Mouse (Mus musculus) midbrain, embryonic 12.5 days (tissue): ENCODE results near the gene Cyp2c54. TPM values are rescaled to one million over a fixed set of nuclear protein-coding genes. Genes with fewer than 3 reads are reported as not detected.
"Not testable (repeated sequence)": the region's sequence is repeated elsewhere in the genome, so short reads cannot be mapped to it uniquely, and the experiment has no call there.

Experiments
- ATAC-seq: fragments of 200-750 bp; cut with Nextera tagmentation; 2 replicates; pipeline ENCODE4 v1.8.0; 2017; ENCODE audit warnings: low read depth, moderate TSS enrichment, moderate library complexity; ENCODE audit not compliant: low FRiP score
- H3K27ac ChIP-seq: fragments of 300-500 bp; sonication (generic); replicated peaks from 2 replicates; pipeline ENCODE4 v1.5.1; 2016; ENCODE audit warnings: mild to moderate bottlenecking
- H3K27me3 ChIP-seq: fragments of 300-500 bp; sonication (generic); 2 replicates; pipeline ENCODE4 v1.6.1; 2016; ENCODE audit warnings: mild to moderate bottlenecking
- H3K36me3 ChIP-seq: fragments of 300-500 bp; sonication (generic); 2 replicates; pipeline ENCODE4 v1.6.1; 2016
- H3K4me1 ChIP-seq: fragments of 300-500 bp; sonication (generic); 2 replicates; pipeline ENCODE4 v1.6.1; 2016
- H3K4me2 ChIP-seq: fragments of 300-500 bp; sonication (generic); replicated peaks from 2 replicates; pipeline ENCODE4 v1.6.1; 2016; ENCODE audit warnings: mild to moderate bottlenecking, moderate library complexity
- H3K4me3 ChIP-seq: fragments of 300-500 bp; sonication (generic); 2 replicates; pipeline ENCODE4 v1.5.1; 2016; ENCODE audit warnings: mild to moderate bottlenecking
- H3K9ac ChIP-seq: fragments of 300-500 bp; sonication (generic); replicated peaks from 2 replicates; pipeline ENCODE4 v1.6.1; 2016; ENCODE audit warnings: mild to moderate bottlenecking, moderate library complexity
- H3K9me3 ChIP-seq: fragments of 300-500 bp; sonication (generic); 2 replicates; pipeline ENCODE4 v1.6.1; 2016; ENCODE audit warnings: mild to moderate bottlenecking
- WGBS: fragments of 180-500 bp; shearing (Covaris S2); methylation state at CpG from one replicate; pipeline ENCODE4 v1.1.7; 2016; 5-methylcytosine and 5-hydroxymethylcytosine counted together
- polyA plus RNA-seq: library from polyadenylated mRNA; unstranded; fragments of >200 nt; fragmentation: Nextera tagmentation; extraction: Ambion mirVana; gene quantifications from 2 replicates; pipeline ENCODE4 v1.2.1, GENCODE M21; 2016

Cyp2c54 gene
- polyA plus RNA-seq, result not detected in 2 replicates

DNA sequence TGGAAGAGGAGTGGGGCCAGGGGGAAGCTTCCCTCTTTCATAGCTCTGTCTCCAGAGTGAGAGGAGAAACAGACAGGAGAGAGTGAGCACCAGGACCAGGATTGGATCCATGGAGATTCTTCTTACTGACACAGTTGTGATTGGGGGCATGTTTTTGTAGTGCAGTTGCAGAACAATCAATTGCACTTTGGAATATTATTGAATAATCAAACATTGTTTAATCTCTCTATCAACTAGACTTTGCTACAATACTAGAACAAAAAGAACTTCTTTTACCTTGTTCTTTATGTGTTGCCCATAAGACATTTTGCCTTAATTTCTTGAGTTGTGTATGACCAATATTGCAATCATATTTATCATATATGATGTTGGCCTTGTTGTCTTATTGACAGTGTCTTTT is at the start of gene Cyp2c54:
Cyp2c54 (minus strand) TSS at position 127 of the 400 bp plus-strand sequence.
- no peak within 1 kb of the TSS for H3K27ac ChIP-seq
- no peak within 1 kb of the TSS for H3K4me3 ChIP-seq
- no peak within 1 kb of the TSS for H3K9ac ChIP-seq
- no peaks in the 10 kb centered on the region for H3K4me1 ChIP-seq
- H3K9me3 ChIP-seq, result no peaks in the 10 kb centered on the region
- no peaks in the 10 kb centered on the region for H3K36me3 ChIP-seq
- no peaks in the 10 kb centered on the region for H3K27me3 ChIP-seq
- no peak for ATAC-seq
- no peak within 1 kb of the TSS for H3K4me2 ChIP-seq

- WGBS, result 82% methylated on average over 13 of the region's 13 CpGs
- not testable (repeated sequence) for ATAC-seq, H3K9ac ChIP-seq
These were observed 46.0 kb upstream of the Cyp2c54 start for GRCm38 (mm10) chr19:40119624-40120023.

GRCm38 (mm10) chr19:40091111-40091510 is 17.5 kb upstream of the Cyp2c54 start:
- no peaks in the 10 kb centered on the region for H3K4me1 ChIP-seq
- H3K9me3 ChIP-seq, result no peaks in the 10 kb centered on the region
- H3K4me2 ChIP-seq, result no peak overlapping the region
- H3K4me3 ChIP-seq, result no peak overlapping the region
- H3K36me3 ChIP-seq, result no peaks in the 10 kb centered on the region
- H3K9ac ChIP-seq, result no peak overlapping the region
- no peaks in the 10 kb centered on the region for H3K27me3 ChIP-seq
- WGBS, result 82% methylated on average over 3 of the region's 3 CpGs
- no peak overlapping the region for H3K27ac ChIP-seq
- no peak for ATAC-seq

More at GRCm38 (mm10) chr19:40119624-40120023, 46.0 kb upstream of the Cyp2c54 start:
- not testable (repeated sequence) for H3K4me1 ChIP-seq, H3K9me3 ChIP-seq, H3K4me2 ChIP-seq, H3K4me3 ChIP-seq, H3K27me3 ChIP-seq, H3K27ac ChIP-seq, H3K36me3 ChIP-seq

- H3K9ac ChIP-seq, H3K4me2 ChIP-seq, H3K4me1 ChIP-seq, H3K4me3 ChIP-seq, H3K36me3 ChIP-seq, H3K27ac ChIP-seq, H3K27me3 ChIP-seq, ATAC-seq, H3K9me3 ChIP-seq: not testable (repeated sequence)
- 92% methylated on average over 1 of the region's 1 CpGs for WGBS
These were observed 15.8 kb upstream of the Cyp2c54 start, which contains the start of gene Cyp2c50 for GRCm38 (mm10) chr19:40089421-40089820. Gene Cyp2c50 (plus strand): TSS chr19:40089688.

- H3K27me3 ChIP-seq, result no peaks in the 10 kb centered on the region
- no peaks in the 10 kb centered on the region for H3K36me3 ChIP-seq
- no peaks in the 10 kb centered on the region for H3K9me3 ChIP-seq
- no peak overlapping the region for H3K4me2 ChIP-seq
- H3K4me3 ChIP-seq, result no peak overlapping the region
- H3K27ac ChIP-seq, result no peak overlapping the region
- ATAC-seq, result no peak
- H3K9ac ChIP-seq, result no peak overlapping the region
- 91% methylated on average over 1 of the region's 1 CpGs for WGBS
- no peaks in the 10 kb centered on the region for H3K4me1 ChIP-seq
These were observed 14.8 kb upstream of the Cyp2c54 start for GRCm38 (mm10) chr19:40088381-40088780.

DNA sequence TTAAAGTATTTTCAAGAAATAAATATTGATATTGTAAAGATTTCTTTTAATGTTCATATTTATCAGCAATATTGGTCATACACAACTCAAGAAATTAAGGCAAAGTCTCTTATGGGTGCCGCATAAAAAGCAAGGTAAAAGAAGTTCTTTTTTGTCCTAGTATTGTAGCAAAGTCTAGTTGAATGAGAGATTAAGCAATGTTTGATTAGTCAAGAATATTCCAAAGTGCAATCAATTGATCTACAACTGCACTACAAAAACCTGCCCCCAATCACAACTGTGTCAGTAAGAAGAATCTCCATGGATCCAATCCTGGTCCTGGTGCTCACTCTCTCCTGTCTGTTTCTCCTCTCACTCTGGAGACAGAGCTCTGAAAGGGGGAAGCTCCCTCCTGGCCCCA is 81.5 kb downstream of the Cyp2c54 start, which contains the start of gene Cyp2c37:
Cyp2c37 (plus strand) TSS at position 285 of the 400 bp plus-strand sequence.
- not testable (repeated sequence) for H3K27me3 ChIP-seq, H3K4me1 ChIP-seq, H3K27ac ChIP-seq, ATAC-seq, H3K36me3 ChIP-seq, H3K9ac ChIP-seq, H3K4me3 ChIP-seq, H3K4me2 ChIP-seq, H3K9me3 ChIP-seq
- 97% methylated on average over 1 of the region's 1 CpGs for WGBS

- Histone ChIP-seq H3K27me3 (no peaks in the 10 kb centered on the region), H3K4me2 (no peak overlapping the region), H3K36me3 (no peaks in the 10 kb centered on the region), H3K9me3 (no peaks in the 10 kb centered on the region), H3K4me1 (no peaks in the 10 kb centered on the region), H3K27ac (no peak overlapping the region), H3K9ac (no peak overlapping the region), H3K4me3 (no peak overlapping the region)
- WGBS, result 62% methylated on average over 2 of the region's 2 CpGs
- ATAC-seq, result no peak
These were observed 84.2 kb downstream of the Cyp2c54 start for GRCm38 (mm10) chr19:39989471-39989870.

Other genes starting within 250 kb of the Cyp2c54 start
- gene Cyp2c69, start 187.0 kb downstream of the Cyp2c54 start, polyA plus RNA-seq, result not detected in 2 replicates
- gene Cyp2c37, start 81.4 kb downstream of the Cyp2c54 start, polyA plus RNA-seq, result not detected in 2 replicates
- gene Cyp2c50, start 15.9 kb upstream of the Cyp2c54 start, polyA plus RNA-seq, result not detected in 2 replicates
- gene Cyp2c70, start 113.5 kb upstream of the Cyp2c54 start, polyA plus RNA-seq, result not detected in 2 replicates
- gene Pdlim1, start 198.0 kb upstream of the Cyp2c54 start, polyA plus RNA-seq, result 49.7 and 50.4 TPM in 2 replicates